Mouse (Mus musculus): ENCODE results near the gene Arl2. TPM values are rescaled to one million over a fixed set of nuclear protein-coding genes. Genes with fewer than 3 reads are reported as not detected.

Gene Arl2
- polyA plus RNA-seq, 1 experiment from 2014 or later = 47.7 TPM

GRCm38 (mm10) chr19:6124898-6125297, 16.4 kb downstream of the Arl2 start:
- peaks cover 40% of the 10 kb centered on the region for H3K36me3 ChIP-seq
- H3K4me3 ChIP-seq = no peak overlapping the region
- no peaks in the 10 kb centered on the region for H3K9me3 ChIP-seq (replicated peaks)
- ATAC-seq = no peak
- H3K4me1 ChIP-seq = peaks cover 39% of the 10 kb centered on the region
- no peak overlapping the region for H3K9ac ChIP-seq
- no peaks in the 10 kb centered on the region for H3K27me3 ChIP-seq (replicated peaks)
- 0 out of 2 replicates have a peak overlapping the region, but pooled peaks have one; percentile 10 for H3K27ac ChIP-seq
- WGBS (ENCODE audit: insufficient replicate concordance) = 62% methylated on average over 2 of the region's 2 CpGs
- no peak overlapping the region for H3K4me2 ChIP-seq

- H3K27ac ChIP-seq = no peak overlapping the region
- H3K4me3 ChIP-seq = no peak overlapping the region
- H3K4me1 ChIP-seq = peaks cover 33% of the 10 kb centered on the region
- no peaks in the 10 kb centered on the region for H3K27me3 ChIP-seq (replicated peaks)
- no peaks in the 10 kb centered on the region for H3K9me3 ChIP-seq (replicated peaks)
- peaks cover 46% of the 10 kb centered on the region for H3K36me3 ChIP-seq
- no peak overlapping the region for H3K9ac ChIP-seq
- no peak overlapping the region for H3K4me2 ChIP-seq
- no peak for ATAC-seq
- 80% methylated on average over 8 of the region's 8 CpGs for WGBS (ENCODE audit: insufficient replicate concordance)
These were observed 18.0 kb downstream of the Arl2 start for GRCm38 (mm10) chr19:6123330-6123729.

DNA sequence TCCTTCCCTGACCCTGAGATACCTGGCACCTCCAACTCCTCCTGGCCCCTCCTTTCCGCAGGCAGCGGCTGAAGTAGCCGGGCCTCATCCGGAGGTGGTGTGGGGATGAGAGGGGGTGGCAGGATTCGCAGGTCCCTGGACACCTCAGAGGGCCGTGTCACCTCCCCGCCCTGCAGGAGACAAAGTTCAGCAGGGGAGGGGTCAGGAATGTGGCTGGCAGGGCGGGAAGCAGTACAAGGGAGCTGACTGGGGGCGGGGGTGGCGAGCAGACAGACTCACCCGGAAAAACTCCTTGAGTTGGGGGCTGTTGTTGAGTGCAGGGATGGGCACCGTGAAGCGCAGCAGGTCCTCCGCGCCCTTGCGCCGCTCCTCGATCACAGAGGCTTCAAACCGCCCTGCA, 19.6 kb downstream of the Arl2 start:
- Histone ChIP-seq H3K27ac (peak overlapping the region; percentile 2; the same call in 1 of the 2 replicates), H3K9me3 (replicated peaks) (no peaks in the 10 kb centered on the region), H3K27me3 (replicated peaks) (no peaks in the 10 kb centered on the region), H3K4me1 (peaks cover 36% of the 10 kb centered on the region), H3K4me2 (peak overlapping the region; percentile 23), H3K9ac (no peak overlapping the region), H3K4me3 (peak overlapping the region; percentile 22), H3K36me3 (peaks cover 48% of the 10 kb centered on the region)
- WGBS (ENCODE audit: insufficient replicate concordance) = 53% methylated on average over 19 of the region's 19 CpGs
- no peak for ATAC-seq

DNA sequence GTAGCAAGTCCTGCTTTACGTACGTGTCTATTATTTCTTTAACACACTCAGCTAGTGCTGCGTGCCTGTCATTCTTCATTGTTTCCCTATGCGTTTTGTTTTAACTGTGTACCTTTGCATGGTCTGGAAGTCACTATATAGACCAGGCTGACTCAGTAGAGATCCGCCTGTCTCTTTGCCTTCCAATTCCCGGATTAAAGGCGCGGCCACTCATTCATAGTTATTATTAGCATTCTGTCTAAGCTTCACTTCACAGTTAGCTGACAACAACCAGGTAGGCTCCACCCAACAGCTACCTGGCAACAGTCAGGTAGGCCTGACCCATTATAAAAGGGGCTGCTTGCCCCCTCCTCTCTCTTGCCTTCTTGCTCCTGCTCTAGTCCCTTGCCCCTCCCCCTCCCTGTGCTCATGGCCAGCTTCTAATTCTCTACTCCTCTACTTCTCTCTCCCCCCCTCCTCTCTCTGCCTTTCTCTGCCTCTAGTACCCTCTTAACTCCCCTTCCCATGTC, 22.6 kb downstream of the Arl2 start:
- no peaks in the 10 kb centered on the region for H3K9me3 ChIP-seq (replicated peaks)
- no peaks in the 10 kb centered on the region for H3K27me3 ChIP-seq (replicated peaks)
- peak overlapping the region; percentile 97 for H3K27ac ChIP-seq
- peak; percentile 3; the same call in 1 of the 2 replicates for ATAC-seq
- 9% methylated on average over 8 of the region's 8 CpGs for WGBS (ENCODE audit: insufficient replicate concordance)
- peaks cover 68% of the 10 kb centered on the region for H3K36me3 ChIP-seq
- peak overlapping the region; percentile 95 for H3K4me2 ChIP-seq
- peak overlapping the region; percentile 88 for H3K9ac ChIP-seq
- peaks cover 35% of the 10 kb centered on the region for H3K4me1 ChIP-seq
- peak overlapping the region; percentile 79 for H3K4me3 ChIP-seq

DNA sequence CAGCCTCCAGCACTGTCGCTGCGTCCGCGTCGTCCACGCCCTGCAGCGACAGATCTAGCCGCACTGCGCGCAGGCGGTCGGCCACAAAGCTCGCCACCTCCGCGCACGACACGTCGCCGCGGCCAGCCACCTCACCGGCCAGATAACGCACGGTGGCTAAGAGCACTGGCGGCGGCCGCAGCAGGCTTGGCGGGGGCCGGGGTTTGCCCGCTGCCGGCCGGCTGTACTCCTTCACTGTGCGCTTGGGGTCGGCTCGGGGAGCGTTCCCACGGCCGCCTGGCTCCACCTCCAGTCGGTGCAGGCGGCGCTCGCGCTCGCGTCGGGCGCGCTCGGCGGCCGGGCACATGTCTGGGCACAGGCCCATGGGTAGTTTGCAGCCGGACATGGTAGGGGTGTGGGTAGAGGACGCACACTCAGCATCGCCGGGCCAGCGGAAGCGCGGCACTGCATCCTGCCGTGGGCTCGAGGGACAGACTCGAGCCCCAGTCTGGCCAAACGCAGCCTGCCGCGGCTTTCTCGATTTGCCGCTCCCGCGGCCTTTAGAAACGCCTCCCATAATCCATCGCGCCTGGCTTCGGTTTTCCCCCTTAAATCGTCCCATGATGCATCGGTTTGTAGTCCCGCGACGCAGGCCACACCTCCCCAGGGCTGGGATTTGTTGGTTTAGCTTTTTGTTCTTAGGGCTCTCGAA, 23.2 kb downstream of the Arl2 start, which contains the start of gene Sac3d1:
TSS of gene Sac3d1 (minus strand) at position 665 of the 691 bp plus-strand sequence.
- H3K27me3 ChIP-seq (replicated peaks) = no peaks in the 10 kb centered on the region
- WGBS (ENCODE audit: insufficient replicate concordance) = under 1% methylated on average over 76 of the region's 77 CpGs
- H3K36me3 ChIP-seq = peaks cover 63% of the 10 kb centered on the region
- peak within 1 kb of the TSS; percentile 95 for H3K4me2 ChIP-seq
- H3K9ac ChIP-seq = peak within 1 kb of the TSS; percentile 88
- peak; percentile 82 for ATAC-seq
- H3K9me3 ChIP-seq (replicated peaks) = no peaks in the 10 kb centered on the region
- H3K4me1 ChIP-seq = peaks cover 31% of the 10 kb centered on the region
- peak within 1 kb of the TSS; percentile 97 for H3K27ac ChIP-seq
- peak within 1 kb of the TSS; percentile 79 for H3K4me3 ChIP-seq

DNA sequence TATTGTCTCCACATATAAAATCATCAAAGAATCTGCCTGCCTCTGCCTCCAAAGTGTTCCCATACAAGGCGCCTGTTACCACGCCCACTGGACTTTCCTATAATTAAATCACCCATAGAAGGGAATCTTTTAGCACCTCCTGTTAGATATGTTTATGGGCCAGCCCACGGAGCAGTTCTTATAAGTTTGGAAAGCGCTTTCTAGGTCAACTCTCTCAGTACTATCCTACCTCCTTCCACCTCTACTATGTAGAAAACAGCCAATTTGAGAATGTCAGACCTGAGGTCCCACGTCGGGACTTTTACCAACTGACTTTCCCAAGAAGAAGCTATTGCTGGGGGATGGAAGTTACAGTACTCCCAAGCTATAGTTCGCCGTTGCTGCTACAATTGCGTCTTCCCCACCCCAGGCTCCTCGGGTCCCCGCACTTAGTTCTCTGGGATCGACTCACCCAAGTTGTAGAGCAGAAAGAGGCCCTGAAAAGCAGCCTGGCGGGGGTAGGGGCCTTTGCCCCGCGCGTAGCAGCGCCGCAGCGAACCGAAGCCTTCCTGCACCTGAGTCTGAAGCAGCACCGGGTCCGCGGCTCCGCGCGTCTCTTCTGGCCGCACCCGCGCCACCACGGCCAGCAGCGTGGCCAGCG, 23.9 kb downstream of the Arl2 start:
- H3K27ac ChIP-seq = peak overlapping the region; percentile 97
- 2% methylated on average over 32 of the region's 32 CpGs for whole genome bisulfite sequencing (ENCODE audit: insufficient replicate concordance)
- H3K9me3 ChIP-seq (replicated peaks) = no peaks in the 10 kb centered on the region
- H3K9ac ChIP-seq = peak overlapping the region; percentile 88
- peaks cover 64% of the 10 kb centered on the region for H3K36me3 ChIP-seq
- H3K4me3 ChIP-seq = peak overlapping the region; percentile 79
- H3K4me1 ChIP-seq = peaks cover 31% of the 10 kb centered on the region
- no peak for ATAC-seq
- peak overlapping the region; percentile 95 for H3K4me2 ChIP-seq
- no peaks in the 10 kb centered on the region for H3K27me3 ChIP-seq (replicated peaks)

- H3K4me2 ChIP-seq = peak overlapping the region; percentile 95
- no peaks in the 10 kb centered on the region for H3K27me3 ChIP-seq (replicated peaks)
- H3K36me3 ChIP-seq = peaks cover 56% of the 10 kb centered on the region
- peak overlapping the region; percentile 79 for H3K4me3 ChIP-seq
- no peaks in the 10 kb centered on the region for H3K9me3 ChIP-seq (replicated peaks)
- no peak for ATAC-seq
- H3K4me1 ChIP-seq = peaks cover 26% of the 10 kb centered on the region
- 86% methylated on average over 15 of the region's 15 CpGs for whole genome bisulfite sequencing (ENCODE audit: insufficient replicate concordance)
- no peak overlapping the region for H3K27ac ChIP-seq
- peak overlapping the region; percentile 88 for H3K9ac ChIP-seq
These were observed 25.1 kb downstream of the Arl2 start for GRCm38 (mm10) chr19:6116113-6116850.

GRCm38 (mm10) chr19:6113116-6113515, 28.2 kb downstream of the Arl2 start:
- WGBS (ENCODE audit: insufficient replicate concordance) = 71% methylated on average over 6 of the region's 6 CpGs
- H3K27ac ChIP-seq = no peak overlapping the region

DNA sequence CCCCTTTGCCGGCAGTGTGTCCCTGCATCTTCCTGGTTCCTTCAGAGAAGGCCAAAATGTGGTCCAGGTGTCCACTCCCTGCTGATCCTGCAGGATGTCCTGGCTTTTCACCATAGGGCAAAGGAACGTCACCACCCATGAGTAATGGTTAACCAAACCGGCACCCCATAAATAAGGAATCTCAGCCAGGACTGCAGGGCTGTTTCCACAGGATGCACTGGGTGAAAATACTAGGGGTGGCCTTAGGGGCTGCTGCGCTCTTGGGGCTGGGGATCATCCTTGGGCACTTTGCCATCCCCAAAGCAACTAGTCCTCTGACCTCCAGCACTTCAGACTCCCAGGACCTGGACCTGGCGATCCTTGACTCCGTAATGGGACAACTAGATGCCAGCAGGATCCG, 35.8 kb downstream of the Arl2 start, which contains the start of gene Naaladl1:
TSS of gene Naaladl1 (plus strand) at position 197 of the 400 bp plus-strand sequence.
- Histone ChIP-seq H3K36me3 (no peaks in the 10 kb centered on the region), H3K27me3 (replicated peaks) (no peaks in the 10 kb centered on the region), H3K4me2 (no peak within 1 kb of the TSS; the same call in 1 of the 2 replicates), H3K4me3 (no peak within 1 kb of the TSS), H3K4me1 (peaks cover 43% of the 10 kb centered on the region), H3K27ac (0 out of 2 replicates have a peak within 1 kb of the TSS, but pooled peaks have one; percentile 8), H3K9ac (no peak within 1 kb of the TSS), H3K9me3 (replicated peaks) (no peaks in the 10 kb centered on the region)
- ATAC-seq = no peak
- WGBS (ENCODE audit: insufficient replicate concordance) = 87% methylated on average over 7 of the region's 7 CpGs

More at GRCm38 (mm10) chr19:6113116-6113515, 28.2 kb downstream of the Arl2 start:
- Histone ChIP-seq H3K27me3 (replicated peaks) (no peaks in the 10 kb centered on the region), H3K9ac (no peak overlapping the region), H3K4me1 (peaks cover 18% of the 10 kb centered on the region), H3K9me3 (replicated peaks) (no peaks in the 10 kb centered on the region), H3K4me3 (no peak overlapping the region), H3K36me3 (peaks cover 36% of the 10 kb centered on the region), H3K4me2 (no peak overlapping the region)
- no peak for ATAC-seq

DNA sequence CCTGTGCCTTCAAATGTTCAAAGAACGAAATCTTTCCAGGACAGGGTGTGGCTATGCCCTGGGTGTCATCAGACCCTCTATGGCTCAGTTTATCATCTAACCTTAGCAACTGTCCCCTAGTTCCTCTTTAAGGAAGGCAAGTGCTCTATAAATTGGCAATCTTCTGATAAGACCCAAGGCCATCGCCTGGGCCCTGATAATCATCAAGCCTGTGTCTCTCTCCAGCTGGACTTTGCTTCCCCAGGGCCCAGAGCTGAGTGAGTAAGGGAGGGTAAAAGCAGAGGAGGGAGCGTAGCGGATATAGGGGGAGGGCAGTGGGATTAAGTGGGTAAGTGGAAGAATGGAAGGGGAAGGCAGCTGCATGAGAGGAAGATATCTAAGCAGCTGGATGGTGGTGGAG, 36.9 kb downstream of the Arl2 start:
- 28% methylated on average over 4 of the region's 4 CpGs for WGBS (ENCODE audit: insufficient replicate concordance)
- no peak for ATAC-seq
- Histone ChIP-seq H3K4me1 (peaks cover 51% of the 10 kb centered on the region), H3K4me3 (no peak overlapping the region), H3K27me3 (replicated peaks) (no peaks in the 10 kb centered on the region), H3K9me3 (replicated peaks) (no peaks in the 10 kb centered on the region), H3K27ac (0 out of 2 replicates have a peak overlapping the region, but pooled peaks have one; percentile 8), H3K9ac (no peak overlapping the region), H3K4me2 (no peak overlapping the region), H3K36me3 (peaks cover 8% of the 10 kb centered on the region; the same call in 1 of the 2 replicates)

GRCm38 (mm10) chr19:6102169-6102853, 39.0 kb downstream of the Arl2 start:
- Histone ChIP-seq H3K4me3 (no peak overlapping the region), H3K27me3 (replicated peaks) (no peaks in the 10 kb centered on the region), H3K36me3 (peaks cover 28% of the 10 kb centered on the region), H3K4me1 (peaks cover 53% of the 10 kb centered on the region), H3K27ac (peak overlapping the region; percentile 52), H3K4me2 (no peak overlapping the region), H3K9me3 (replicated peaks) (no peaks in the 10 kb centered on the region), H3K9ac (no peak overlapping the region)
- ATAC-seq = peak; percentile 87
- WGBS (ENCODE audit: insufficient replicate concordance) = 68% methylated on average over 6 of the region's 6 CpGs
